Mouse (Mus musculus) cerebellum, adult 2 months (tissue): ENCODE measurements at regions not wholly inside any gene's neighbourhood (a gene's known extent, or its start where the extent isn't known, plus 50 kb on each side); places are given as distances from the start of the nearest gene placed in this dataset.

Source experiments
- CTCF ChIP-seq: fragments of 200-500 bp; IDR thresholded peaks from 2 replicates; pipeline ENCODE4 v1.5.1; 2011; ENCODE audit warnings: low read depth, mild to moderate bottlenecking, control low read depth, low read length, moderate library complexity, borderline replicate concordance; ENCODE audit not compliant: insufficient read depth
- POLR2A ChIP-seq: fragments of 200-500 bp; IDR thresholded peaks from 2 replicates; pipeline ENCODE4 v1.6.1; 2011; ENCODE audit warnings: low read length, control low read depth, borderline replicate concordance; ENCODE audit not compliant: insufficient read depth

GRCm38 (mm10) chr11:20396204-20396848, 63.8 kb upstream of the Slc1a4 start:
- TF ChIP-seq CTCF (no peak), POLR2A (no peak)
